Mouse (Mus musculus): ENCODE measurements at regions not wholly inside any gene's neighbourhood (a gene's known extent, or its start where the extent isn't known, plus 50 kb on each side); places are given as distances from the start of the nearest gene placed in this dataset.

GRCm38 (mm10) chr14:45714311-45714710, 56.4 kb upstream of the Ddhd1 start:
- no peak for DNase-seq

DNA sequence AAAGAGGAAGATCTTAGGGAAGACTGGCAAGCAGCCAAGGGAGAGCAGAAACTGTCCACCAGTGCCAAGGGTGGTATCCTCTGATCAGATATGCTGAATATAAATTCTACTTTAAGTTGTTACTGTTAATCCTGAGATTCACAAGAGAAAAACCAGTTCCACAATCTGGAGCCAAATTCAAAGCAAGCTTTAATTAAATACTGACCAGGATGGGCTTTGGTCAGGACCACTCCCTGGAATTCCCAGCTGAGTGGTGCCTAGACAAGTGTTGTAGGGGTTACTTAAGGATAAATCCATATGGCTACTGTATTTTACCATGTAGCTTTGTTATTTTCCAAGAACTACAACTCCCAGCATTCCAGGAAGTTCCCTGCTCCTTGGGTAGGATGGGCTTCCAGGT, 56.8 kb upstream of the Ddhd1 start:
- no peak for DNase-seq

DNA sequence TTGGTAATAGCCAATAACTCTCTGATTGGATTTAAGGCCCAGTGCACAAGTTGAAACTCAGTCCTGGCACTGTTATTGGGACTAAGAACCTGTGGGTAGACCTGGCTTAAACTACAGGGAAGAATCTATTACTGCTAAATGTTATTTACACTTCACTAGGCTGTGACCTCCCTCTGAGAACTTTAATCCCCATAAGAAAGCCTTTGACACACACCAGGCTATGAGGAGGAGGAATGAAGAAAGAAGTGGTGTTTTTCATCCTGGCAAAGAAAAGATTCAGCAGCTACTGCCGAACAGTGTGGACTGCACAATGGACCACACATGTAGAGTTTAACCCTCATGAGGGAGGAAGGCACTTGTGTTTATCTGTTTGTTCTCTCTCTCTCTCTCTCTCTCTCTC, 58.2 kb upstream of the Ddhd1 start:
- no peak for DNase-seq

DNA sequence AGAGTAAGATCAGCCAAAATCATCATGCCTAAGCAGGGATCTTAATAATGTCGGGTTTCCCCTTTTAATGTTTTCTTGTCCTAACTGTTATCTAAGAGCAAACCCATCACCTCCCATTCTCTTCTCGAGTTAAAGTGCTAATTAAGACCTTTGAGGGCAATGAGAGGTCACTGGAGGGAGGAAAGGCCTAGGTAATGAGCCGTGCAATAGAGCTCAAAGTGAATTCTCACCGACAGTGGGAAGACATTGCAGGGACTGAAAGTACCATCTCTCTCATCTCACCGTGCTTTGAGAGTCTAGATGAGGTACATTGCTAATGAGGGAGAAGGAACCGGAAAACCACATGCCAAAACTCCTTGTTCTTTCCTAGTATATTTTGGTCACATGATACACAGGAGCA, 64.9 kb upstream of the Ddhd1 start:
- DNase-seq: no peak

DNA sequence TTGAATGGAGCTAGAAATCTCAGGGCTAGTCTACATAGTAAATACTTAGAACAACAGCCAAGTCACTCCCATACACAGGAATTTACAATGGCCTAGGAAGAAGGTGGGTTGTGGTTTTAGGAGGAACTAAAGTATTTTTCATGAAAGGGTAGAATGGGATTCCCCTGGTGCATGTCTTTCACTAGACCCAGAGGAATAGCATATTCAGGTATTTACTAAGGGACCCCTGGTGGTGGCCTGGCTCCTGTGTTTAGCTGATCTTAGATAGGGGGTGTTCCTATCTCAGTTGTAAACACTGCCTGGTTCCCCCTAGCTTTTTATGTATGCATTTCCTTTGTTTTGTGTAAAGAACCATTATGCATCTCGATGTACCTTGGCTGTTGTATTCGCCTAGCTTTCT, 66.4 kb upstream of the Ddhd1 start:
- no peak for DNase-seq

GRCm38 (mm10) chr14:45734530-45735410, 76.8 kb upstream of the Ddhd1 start:
- DNase-seq: no peak

DNA sequence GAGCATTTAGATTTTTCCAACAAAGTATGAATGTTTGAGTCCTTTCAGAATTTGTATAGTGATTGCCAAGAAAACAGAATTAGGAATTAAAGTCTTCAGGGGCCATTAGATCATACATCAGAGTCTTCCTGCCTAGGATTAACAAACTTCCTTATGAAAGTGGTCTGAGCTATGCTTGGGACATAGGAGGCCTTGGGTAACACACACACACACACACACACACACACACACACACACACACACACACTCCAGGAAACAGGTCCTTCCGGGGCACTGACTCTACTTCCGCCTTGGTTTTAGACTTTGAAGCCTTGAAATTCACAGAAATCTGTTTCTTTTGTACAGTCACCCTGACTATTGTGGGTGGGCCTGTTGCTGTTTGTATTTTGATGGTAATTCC, 80.0 kb upstream of the Ddhd1 start:
- DNase-seq: no peak

- no peak for DNase-seq
Observed at GRCm38 (mm10) chr14:45739638-45740037, 81.7 kb upstream of the Ddhd1 start.

- no peak for DNase-seq
Observed at GRCm38 (mm10) chr14:45740662-45741061, 82.7 kb upstream of the Ddhd1 start.

GRCm38 (mm10) chr14:45746176-45746575, 88.2 kb upstream of the Ddhd1 start:
- no peak for DNase-seq

DNA sequence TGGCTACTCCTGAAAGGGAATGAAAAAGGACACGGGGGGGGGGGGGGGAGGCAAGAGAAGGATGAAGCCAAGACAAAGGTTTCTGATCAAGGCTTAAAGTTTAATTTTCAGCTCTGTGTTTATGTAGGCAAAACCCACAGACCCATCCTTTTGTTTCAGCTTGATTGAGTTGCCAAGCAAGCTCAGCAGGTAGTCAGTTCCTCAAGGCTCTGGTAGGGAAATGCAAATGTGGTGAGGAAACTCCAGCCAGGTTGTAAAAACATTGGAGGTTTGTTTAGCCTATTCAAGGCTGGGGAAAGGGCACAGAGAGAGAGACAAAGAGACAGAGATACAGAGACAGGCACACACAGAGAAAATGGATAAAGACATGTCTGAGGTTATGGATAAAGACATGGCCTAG, 99.4 kb upstream of the Ddhd1 start:
- DNase-seq: no peak

DNA sequence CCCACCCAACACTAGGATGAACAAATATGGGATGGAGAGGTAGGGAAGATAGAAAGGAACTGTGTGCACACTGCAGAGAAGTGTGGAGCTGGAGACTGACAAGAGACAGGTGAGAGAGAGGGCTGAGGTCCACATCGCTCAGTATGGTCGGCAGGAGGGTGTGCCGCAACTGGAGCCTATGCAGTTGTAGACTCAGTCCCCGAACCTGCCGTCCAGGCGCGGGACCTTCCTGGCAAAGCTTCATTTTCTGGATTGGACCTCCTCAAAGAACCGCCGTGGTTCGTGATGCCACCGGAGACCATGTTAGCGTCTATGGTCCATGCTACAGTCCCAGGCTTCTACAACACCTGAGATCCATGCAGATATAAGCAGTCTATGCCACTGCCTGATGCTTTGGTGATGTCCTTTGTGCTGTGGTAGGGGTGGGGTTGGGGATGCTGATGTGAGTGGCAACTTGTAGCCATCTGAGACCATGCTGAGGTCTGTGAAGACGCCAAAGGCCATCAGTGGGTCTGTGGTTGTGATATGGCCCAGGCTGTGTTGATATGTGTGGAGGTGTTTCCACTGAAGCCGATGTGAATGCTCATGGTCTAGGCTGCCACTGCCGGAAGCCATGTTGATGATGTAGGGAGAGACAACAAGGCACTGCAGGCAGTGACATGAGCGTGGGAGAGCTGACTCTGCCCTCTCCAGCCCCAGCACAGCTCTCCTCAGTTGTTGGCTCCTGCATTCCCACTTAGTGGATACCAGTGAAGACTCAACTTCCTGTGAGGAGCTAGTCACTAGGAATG, 103.1 kb upstream of the Ddhd1 start:
- no peak for DNase-seq

- DNase-seq: no peak
Observed at GRCm38 (mm10) chr14:45764231-45764630, 106.3 kb upstream of the Ddhd1 start.

DNA sequence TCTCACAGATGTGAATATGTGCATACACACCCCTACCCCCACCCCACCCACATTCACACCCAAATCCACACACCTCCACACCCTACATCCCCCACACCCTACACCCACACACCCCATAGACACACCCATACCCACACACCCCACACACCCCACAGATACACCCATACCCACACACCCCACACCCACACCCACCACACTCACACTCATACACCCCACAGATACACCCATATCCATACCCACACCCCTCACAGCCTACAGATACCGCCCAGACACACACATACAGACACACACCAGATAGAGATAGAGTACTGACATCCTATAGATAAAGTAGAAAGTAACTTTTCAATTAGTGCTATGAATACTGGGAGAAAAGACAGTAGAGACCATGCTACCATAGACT, 108.6 kb upstream of the Ddhd1 start:
- DNase-seq: no peak

DNA sequence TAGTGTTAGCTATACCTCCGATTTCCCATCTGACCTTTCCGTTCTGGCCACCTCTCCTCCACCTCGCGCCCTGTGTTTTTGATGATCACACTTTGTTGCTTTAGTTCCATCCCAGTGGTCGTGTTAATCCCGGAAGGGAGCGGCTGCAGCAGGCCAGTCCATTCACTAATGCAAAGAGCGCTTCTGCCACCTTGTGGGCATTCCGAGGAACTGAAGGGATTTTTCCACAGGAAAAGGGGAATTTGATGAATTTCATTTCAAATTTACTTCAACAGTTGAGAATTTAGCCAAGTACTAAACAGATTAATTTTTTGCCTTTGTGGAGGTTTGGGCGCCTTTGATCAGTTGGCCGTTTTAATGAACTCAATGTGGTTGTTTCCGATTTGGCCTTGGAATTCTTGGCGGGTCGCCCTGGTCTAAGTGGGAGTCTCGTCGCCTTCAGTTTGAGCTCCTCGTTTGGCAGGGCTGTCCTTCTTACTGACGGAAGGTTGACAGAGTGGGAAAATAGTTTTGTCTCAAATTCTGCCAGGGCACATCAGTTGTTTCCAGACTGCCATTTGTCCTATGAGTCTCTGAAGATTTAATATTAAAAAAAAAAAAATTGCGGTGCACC, 114.8 kb upstream of the Ddhd1 start:
- peak; percentile 31 for DNase-seq

GRCm38 (mm10) chr14:45773326-45773725, 115.4 kb upstream of the Ddhd1 start:
- no peak for DNase-seq

DNA sequence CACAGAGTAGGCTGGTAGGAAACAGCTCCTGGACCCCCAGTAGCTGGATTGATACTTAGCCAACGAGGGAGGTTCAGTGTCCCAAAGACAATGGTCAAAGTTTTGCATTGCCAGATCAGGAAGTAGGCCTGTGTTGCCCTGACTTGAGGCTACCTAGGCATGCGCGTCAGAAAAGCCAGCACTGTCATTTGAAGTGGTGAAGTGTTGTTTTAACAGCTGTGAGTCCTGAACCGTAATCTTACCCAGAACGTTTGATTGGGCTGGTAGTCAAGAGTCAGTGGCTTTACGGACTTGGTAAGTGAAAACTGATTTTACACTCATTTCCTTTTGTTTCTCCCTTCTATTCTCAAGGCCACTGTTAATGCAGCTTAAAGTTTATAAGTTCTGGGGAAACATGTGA, 123.9 kb upstream of the Ddhd1 start:
- no peak for DNase-seq

- no peak for DNase-seq
Observed at GRCm38 (mm10) chr14:45794980-45795379, 137.0 kb upstream of the Ddhd1 start.

DNA sequence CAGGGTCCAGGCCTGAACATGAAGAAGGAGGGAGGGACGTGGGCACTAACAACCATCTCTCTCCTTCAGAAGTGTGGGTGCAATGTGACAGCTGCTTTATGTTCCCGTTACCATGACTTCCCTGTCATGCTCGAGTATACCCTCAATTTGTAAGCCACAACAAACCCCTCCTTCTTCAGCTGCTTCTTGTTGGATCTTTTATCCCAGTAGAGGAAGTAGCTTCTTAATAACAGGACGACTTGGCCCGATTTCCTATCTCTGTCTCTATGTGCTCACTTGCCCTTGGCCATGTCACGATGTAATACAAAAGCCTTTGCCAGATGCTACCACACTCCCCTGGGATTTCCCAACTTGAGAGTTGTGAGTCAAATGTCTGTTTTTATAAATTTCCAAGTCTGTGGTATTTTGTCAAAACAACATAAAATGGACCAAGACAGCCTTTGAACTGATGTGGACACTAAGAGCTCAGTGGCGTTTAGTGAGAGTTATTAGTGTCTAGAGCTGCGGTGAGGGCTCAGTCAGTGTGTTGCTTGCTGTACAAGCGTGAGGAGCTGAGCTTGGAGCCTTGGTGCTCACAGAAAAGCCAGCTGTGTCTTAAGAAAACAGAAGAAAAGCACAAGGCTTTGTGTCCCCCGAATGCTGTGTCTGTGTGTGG, 138.8 kb upstream of the Ddhd1 start:
- no peak for DNase-seq

- DNase-seq: no peak
Observed at GRCm38 (mm10) chr14:45797320-45797696, 139.4 kb upstream of the Ddhd1 start.

DNA sequence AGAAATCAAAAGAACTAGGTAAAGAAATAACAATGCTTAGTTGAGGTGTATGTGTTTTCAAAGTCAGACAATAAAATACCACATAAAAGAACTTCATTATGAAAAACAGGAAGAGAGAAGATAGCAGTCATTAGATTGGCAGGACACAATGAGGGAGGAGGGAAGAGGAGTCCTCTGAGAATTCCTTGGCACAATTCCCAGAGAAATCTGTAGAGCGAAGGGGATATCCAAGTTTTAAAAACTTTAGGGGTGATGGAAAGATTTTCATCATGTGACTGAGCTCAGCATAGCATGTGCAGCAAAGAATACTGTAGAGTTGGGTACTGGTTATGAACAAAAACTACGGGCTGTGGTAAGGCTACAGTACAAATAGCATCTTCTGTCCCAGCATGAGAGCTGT, 141.3 kb upstream of the Ddhd1 start:
- DNase-seq: no peak

DNA sequence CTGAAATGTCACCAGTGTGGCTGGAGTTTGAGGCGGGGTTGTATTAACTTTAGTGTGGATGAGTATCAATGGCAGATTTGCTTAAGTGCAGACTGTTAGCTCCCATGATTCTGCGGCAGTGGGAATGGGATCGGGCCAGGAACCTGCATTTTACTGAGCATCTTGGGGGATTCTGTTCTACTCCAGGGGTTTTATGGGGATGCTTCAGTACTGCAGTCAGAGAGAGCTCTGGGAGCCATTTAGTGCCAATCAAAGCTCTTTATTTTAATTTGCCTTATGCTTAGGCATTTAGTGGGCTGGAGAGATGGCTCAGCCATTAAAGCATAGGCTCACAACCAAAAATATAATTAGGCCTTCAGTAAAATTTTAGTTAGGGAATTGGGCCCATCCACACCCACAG, 148.0 kb upstream of the Ddhd1 start:
- DNase-seq: no peak

- no peak for DNase-seq
Observed at GRCm38 (mm10) chr14:45806726-45807280, 148.9 kb upstream of the Ddhd1 start.

All from cerebellum, adult 11 months (tissue).